Mouse (Mus musculus): Measurements from ENCODE around the gene Timmdc1. TPM values are rescaled to one million over a fixed set of nuclear protein-coding genes. Genes with fewer than 3 reads are reported as not detected.
A peak's percentile ranks its signal among the peaks of the same experiment; 100 is the strongest.
"Not testable (repeated sequence)": the region's sequence is repeated elsewhere in the genome, so short reads cannot be mapped to it uniquely, and the experiment has no call there.

The Timmdc1 gene
- total and polyA plus RNA-seq, 3 experiments, result 22.2 to 66.1 (median 60.4) TPM

GRCm38 (mm10) chr16:38492551-38492950 lies 29.9 kb downstream of the Timmdc1 start:
- intact Hi-C loops (cut with DNase I), result no loop called here
- TF ChIP-seq POLR2A (IDR thresholded peaks at IDR 0.05; ENCODE audit: insufficient read depth, low read depth, low read length) (no peak), CTCF (IDR thresholded peaks at IDR 0.05) (no peak), EP300 (IDR thresholded peaks at IDR 0.05; ENCODE audit: insufficient read depth, low read depth, low read length) (no peak)
- Histone ChIP-seq H3K27me3 (ENCODE audit: control insufficient read depth, insufficient read depth, low read length) (no peaks in the 10 kb centered on the region), H3K4me1 (ENCODE audit: control insufficient read depth, insufficient read depth, low read length) (no peaks in the 10 kb centered on the region), H3K27ac (no peak overlapping the region), H3K79me2 (replicated peaks; ENCODE audit: control insufficient read depth, insufficient read depth, low read length) (no peaks in the 10 kb centered on the region), H3K4me3 (no peak overlapping the region), H3K36me3 (ENCODE audit: control insufficient read depth, insufficient read depth, low read length) (no peaks in the 10 kb centered on the region), H3K9ac (ENCODE audit: low read depth, low read length) (no peak overlapping the region)
- 79% methylated on average over 3 of the region's 3 CpGs for WGBS
- no peak for DNase-seq

GRCm38 (mm10) chr16:38483582-38484309 lies 38.7 kb downstream of the Timmdc1 start:
- Histone ChIP-seq H3K4me3 (peak overlapping the region; percentile 52), H3K27me3 (ENCODE audit: control insufficient read depth, insufficient read depth, low read length) (no peaks in the 10 kb centered on the region), H3K36me3 (ENCODE audit: control insufficient read depth, insufficient read depth, low read length) (no peaks in the 10 kb centered on the region), H3K27ac (no peak overlapping the region), H3K79me2 (replicated peaks; ENCODE audit: control insufficient read depth, insufficient read depth, low read length) (no peaks in the 10 kb centered on the region), H3K9ac (ENCODE audit: low read depth, low read length) (no peak overlapping the region; the same call in 1 of the 2 replicates), H3K4me1 (ENCODE audit: control insufficient read depth, insufficient read depth, low read length) (no peaks in the 10 kb centered on the region; the same call in 1 of the 2 replicates)
- TF ChIP-seq POLR2A (IDR thresholded peaks at IDR 0.05; ENCODE audit: insufficient read depth, low read depth, low read length) (no peak), CTCF (IDR thresholded peaks at IDR 0.05) (no peak), EP300 (IDR thresholded peaks at IDR 0.05; ENCODE audit: insufficient read depth, low read depth, low read length) (no peak)
- intact Hi-C loops (cut with DNase I), result loop anchor here (2.0 to 10.0 kb wide), 3 partner anchors 86 to 489 kb away; no protein-coding TSS in a partner anchor
- 31% methylated on average over 42 of the region's 42 CpGs for WGBS
- peak; percentile 8 to 26 for DNase-seq

- peak; percentile 26 to 52 for DNase-seq
- intact Hi-C loops (cut with DNase I), result loop anchor here (2.0 to 10.0 kb wide), 3 partner anchors 86 to 488 kb away; no protein-coding TSS in a partner anchor
- Histone ChIP-seq H3K4me1 (ENCODE audit: control insufficient read depth, insufficient read depth, low read length) (no peaks in the 10 kb centered on the region; the same call in 1 of the 2 replicates), H3K36me3 (ENCODE audit: control insufficient read depth, insufficient read depth, low read length) (no peaks in the 10 kb centered on the region), H3K9ac (ENCODE audit: low read depth, low read length) (0 out of 2 replicates have a peak overlapping the region, but pooled peaks have one; percentile 16), H3K27me3 (ENCODE audit: control insufficient read depth, insufficient read depth, low read length) (no peaks in the 10 kb centered on the region), H3K4me3 (peak overlapping the region; percentile 52), H3K27ac (no peak overlapping the region), H3K79me2 (replicated peaks; ENCODE audit: control insufficient read depth, insufficient read depth, low read length) (no peaks in the 10 kb centered on the region)
- WGBS, result 18% methylated on average over 32 of the region's 32 CpGs
- TF ChIP-seq EP300 (IDR thresholded peaks at IDR 0.05; ENCODE audit: insufficient read depth, low read depth, low read length) (no peak), CTCF (IDR thresholded peaks at IDR 0.05) (peak; percentile 85)
Observed at GRCm38 (mm10) chr16:38482780-38483562, 39.5 kb downstream of the Timmdc1 start.

GRCm38 (mm10) chr16:38481327-38481726 lies 41.1 kb downstream of the Timmdc1 start:
- intact Hi-C loops (cut with DNase I), result loop anchor here (5.0 to 10.0 kb wide), 2 partner anchors 84 to 487 kb away; no protein-coding TSS in a partner anchor
- H3K36me3 ChIP-seq (ENCODE audit: control insufficient read depth, insufficient read depth, low read length), result no peaks in the 10 kb centered on the region
- no peak overlapping the region for H3K9ac ChIP-seq (ENCODE audit: low read depth, low read length)
- DNase-seq, result no peak
- H3K27me3 ChIP-seq (ENCODE audit: control insufficient read depth, insufficient read depth, low read length), result no peaks in the 10 kb centered on the region
- H3K4me1 ChIP-seq (ENCODE audit: control insufficient read depth, insufficient read depth, low read length), result no peaks in the 10 kb centered on the region; the same call in 1 of the 2 replicates
- no peak overlapping the region for H3K4me3 ChIP-seq
- H3K79me2 ChIP-seq (replicated peaks; ENCODE audit: control insufficient read depth, insufficient read depth, low read length), result no peaks in the 10 kb centered on the region
- H3K27ac ChIP-seq, result no peak overlapping the region
- TF ChIP-seq CTCF (IDR thresholded peaks at IDR 0.05) (no peak), POLR2A (IDR thresholded peaks at IDR 0.05; ENCODE audit: insufficient read depth, low read depth, low read length) (no peak), EP300 (IDR thresholded peaks at IDR 0.05; ENCODE audit: insufficient read depth, low read depth, low read length) (no peak)
- WGBS, result 80% methylated on average over 4 of the region's 4 CpGs

GRCm38 (mm10) chr16:38478296-38478695 lies 44.2 kb downstream of the Timmdc1 start:
- WGBS, result 94% methylated on average over 3 of the region's 3 CpGs
- intact Hi-C loops (cut with DNase I), result no loop called here
- H3K4me1 ChIP-seq (ENCODE audit: control insufficient read depth, insufficient read depth, low read length), result peaks cover 2% of the 10 kb centered on the region

GRCm38 (mm10) chr16:38477241-38477608 lies 45.2 kb downstream of the Timmdc1 start:
- 59% methylated on average over 14 of the region's 14 CpGs for WGBS
- H3K27ac ChIP-seq; DNase-seq; H3K27me3 ChIP-seq (ENCODE audit: control insufficient read depth, insufficient read depth, low read length); H3K79me2 ChIP-seq (replicated peaks; ENCODE audit: control insufficient read depth, insufficient read depth, low read length); H3K4me1 ChIP-seq (ENCODE audit: control insufficient read depth, insufficient read depth, low read length); H3K36me3 ChIP-seq (ENCODE audit: control insufficient read depth, insufficient read depth, low read length); H3K9ac ChIP-seq (ENCODE audit: low read depth, low read length): not testable (repeated sequence)
- H3K4me3 ChIP-seq, result peak overlapping the region; percentile 54
- intact Hi-C loops (cut with DNase I), result loop anchor here (2.0 kb wide), 1 partner anchor 24 kb away; the partner anchor contains the start of gene Adprh

More at GRCm38 (mm10) chr16:38478296-38478695, 44.2 kb downstream of the Timmdc1 start:
- no peak for TF ChIP-seq EP300 (IDR thresholded peaks at IDR 0.05; ENCODE audit: insufficient read depth, low read depth, low read length)
- TF ChIP-seq POLR2A (IDR thresholded peaks at IDR 0.05; ENCODE audit: insufficient read depth, low read depth, low read length), result no peak
- no peak for TF ChIP-seq CTCF (IDR thresholded peaks at IDR 0.05)
- Histone ChIP-seq H3K36me3 (ENCODE audit: control insufficient read depth, insufficient read depth, low read length) (no peaks in the 10 kb centered on the region), H3K27ac (no peak overlapping the region), H3K27me3 (ENCODE audit: control insufficient read depth, insufficient read depth, low read length) (no peaks in the 10 kb centered on the region), H3K79me2 (replicated peaks; ENCODE audit: control insufficient read depth, insufficient read depth, low read length) (no peaks in the 10 kb centered on the region), H3K4me3 (no peak overlapping the region), H3K9ac (ENCODE audit: low read depth, low read length) (no peak overlapping the region)
- no peak for DNase-seq
